Mouse (Mus musculus): ENCODE results near the gene Tbcel. TPM values are rescaled to one million over a fixed set of nuclear protein-coding genes. Genes with fewer than 3 reads are reported as not detected.

Tbcel gene
- polyA plus RNA-seq, 1 experiment from 2014 or later = 10.7 TPM

- peak overlapping the region; percentile 53 for H3K4me2 ChIP-seq
- H3K36me3 ChIP-seq = no peaks in the 10 kb centered on the region
- no peak overlapping the region for H3K9ac ChIP-seq
- peaks cover 16% of the 10 kb centered on the region; the same call in 1 of the 2 replicates for H3K27me3 ChIP-seq (replicated peaks)
- peak overlapping the region; percentile 77 for H3K27ac ChIP-seq
- peak; percentile 96 for ATAC-seq
- peaks cover 29% of the 10 kb centered on the region for H3K4me1 ChIP-seq
- H3K9me3 ChIP-seq (replicated peaks) = no peaks in the 10 kb centered on the region
- H3K4me3 ChIP-seq = no peak overlapping the region
- 25% methylated on average over 6 of the region's 6 CpGs for WGBS (ENCODE audit: insufficient replicate concordance)
Observed at GRCm38 (mm10) chr9:42371670-42372368, 135.8 kb downstream of the Tbcel start.

Small RNAs within 50 kb of the gene (microRNA-seq; reads per million reads assigned to microRNA genes)
- not detected for gene Gm44311

Other genes starting within 250 kb of the Tbcel start
- 60.9 and 64.8 TPM in 2 replicates for gene Sc5d, start 243.6 kb downstream of the Tbcel start, polyA plus RNA-seq (2016; fragmentation: Nextera tagmentation; extraction: Ambion mirVana)
- gene Tecta, start 107.9 kb downstream of the Tbcel start, polyA plus RNA-seq (2016; fragmentation: Nextera tagmentation; extraction: Ambion mirVana) = 0.06 and 0.07 TPM in 2 replicates